Mouse (Mus musculus) limb, embryonic 10.5 days (tissue): ENCODE data around the gene Slc8a1. TPM values are rescaled to one million over a fixed set of nuclear protein-coding genes. Genes with fewer than 3 reads are reported as not detected.

Source experiments
- DNase-seq: peaks from one replicate; pipeline ENCODE4 v3.0.0-alpha.2; 2017; ENCODE audit warnings: low spot score
- H3K27ac ChIP-seq: fragments of 300-500 bp; sonication (generic); 2 replicates; pipeline ENCODE4 v1.5.1; 2016; ENCODE audit warnings: mild to moderate bottlenecking
- H3K27me3 ChIP-seq: fragments of 300-500 bp; sonication (generic); 2 replicates; pipeline ENCODE4 v1.6.1; 2016; ENCODE audit warnings: low read depth, mild to moderate bottlenecking; ENCODE audit not compliant: poor library complexity, severe bottlenecking
- H3K36me3 ChIP-seq: fragments of 300-500 bp; sonication (generic); 2 replicates; pipeline ENCODE4 v1.6.1; 2016; ENCODE audit warnings: mild to moderate bottlenecking, moderate library complexity
- H3K4me1 ChIP-seq: fragments of 300-500 bp; sonication (generic); 2 replicates; pipeline ENCODE4 v1.6.1; 2016
- H3K4me3 ChIP-seq: fragments of 300-500 bp; sonication (generic); 2 replicates; pipeline ENCODE4 v1.5.1; 2016; ENCODE audit warnings: mild to moderate bottlenecking, moderate library complexity
- H3K9me3 ChIP-seq: fragments of 300-500 bp; sonication (generic); replicated peaks from 2 replicates; pipeline ENCODE4 v1.6.1; 2016; ENCODE audit warnings: mild to moderate bottlenecking
- WGBS: fragments of 180-500 bp; shearing (Covaris S2); methylation state at CpG from one replicate; pipeline ENCODE4 v1.1.7; 2016; 5-methylcytosine and 5-hydroxymethylcytosine counted together
- polyA plus RNA-seq: library from polyadenylated mRNA; unstranded; fragments of >200 nt; fragmentation: Nextera tagmentation; extraction: Ambion mirVana; gene quantifications from 2 replicates; pipeline ENCODE4 v1.2.1, GENCODE M21; 2016

Slc8a1 gene
- polyA plus RNA-seq, 1 experiment from 2014 or later, result 3.0 TPM

GRCm38 (mm10) chr17:81703258-81703657, 34.9 kb downstream of the Slc8a1 start:
- Histone ChIP-seq H3K4me3 (no peak overlapping the region), H3K36me3 (no peaks in the 10 kb centered on the region), H3K27me3 (no peaks in the 10 kb centered on the region), H3K27ac (no peak overlapping the region), H3K9me3 (no peaks in the 10 kb centered on the region), H3K4me1 (peaks cover 11% of the 10 kb centered on the region)
- DNase-seq, result no peak
- WGBS, result 85% methylated on average over 2 of the region's 2 CpGs

- H3K4me1 ChIP-seq, result peaks cover 11% of the 10 kb centered on the region
- H3K9me3 ChIP-seq, result no peaks in the 10 kb centered on the region
- no peaks in the 10 kb centered on the region for H3K36me3 ChIP-seq
- H3K4me3 ChIP-seq, result no peak overlapping the region
- no peak for DNase-seq
- no peaks in the 10 kb centered on the region for H3K27me3 ChIP-seq
- 79% methylated on average over 4 of the region's 4 CpGs for WGBS
- no peak overlapping the region for H3K27ac ChIP-seq
Observed at GRCm38 (mm10) chr17:81701701-81702100, 36.5 kb downstream of the Slc8a1 start.

DNA sequence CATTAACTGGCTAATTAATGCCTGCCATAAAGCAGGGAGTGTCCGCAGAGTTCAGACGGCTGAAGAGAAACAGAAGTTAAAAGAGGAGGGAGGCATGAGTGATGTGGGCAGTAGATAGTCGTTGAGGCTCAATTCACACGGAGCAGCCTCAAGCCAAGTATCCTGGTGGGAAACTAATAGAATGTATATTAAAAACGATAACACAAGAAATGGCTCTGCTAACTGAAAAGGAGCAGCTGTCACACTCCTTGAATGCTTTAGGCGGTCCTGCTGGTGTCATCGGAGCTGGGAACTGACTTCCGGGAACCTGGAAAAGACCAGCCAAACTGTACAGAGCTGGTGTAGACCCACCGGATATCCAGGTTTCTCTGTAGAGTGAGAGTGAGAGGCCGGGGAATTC, 39.4 kb downstream of the Slc8a1 start:
- DNase-seq, result no peak
- Histone ChIP-seq H3K27me3 (no peaks in the 10 kb centered on the region), H3K9me3 (no peaks in the 10 kb centered on the region), H3K36me3 (no peaks in the 10 kb centered on the region), H3K27ac (no peak overlapping the region), H3K4me1 (peaks cover 11% of the 10 kb centered on the region), H3K4me3 (no peak overlapping the region)
- 48% methylated on average over 10 of the region's 10 CpGs for WGBS

DNA sequence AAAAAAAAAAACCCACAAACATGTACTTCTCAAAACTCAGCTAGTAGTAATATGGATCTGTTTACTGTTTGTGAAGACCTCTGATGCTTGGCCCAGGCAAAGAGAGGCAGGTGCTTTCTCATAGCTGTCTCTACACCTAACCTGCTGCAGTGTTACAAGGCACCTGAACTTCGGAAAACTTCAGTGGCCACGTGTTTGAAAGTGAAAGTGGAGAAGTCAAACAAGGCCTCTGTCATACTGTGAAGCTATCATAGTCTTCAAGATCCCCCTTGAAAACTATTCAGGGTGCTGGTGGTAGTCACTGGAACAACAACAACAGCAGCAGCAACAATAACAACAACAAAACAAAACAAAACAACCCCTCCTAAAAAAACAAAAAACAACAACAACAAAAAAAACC, 40.5 kb downstream of the Slc8a1 start:
- Histone ChIP-seq H3K27me3 (no peaks in the 10 kb centered on the region), H3K9me3 (no peaks in the 10 kb centered on the region), H3K4me3 (no peak overlapping the region), H3K27ac (no peak overlapping the region), H3K36me3 (no peaks in the 10 kb centered on the region), H3K4me1 (peaks cover 11% of the 10 kb centered on the region)
- 66% methylated on average over 2 of the region's 2 CpGs for WGBS
- DNase-seq, result no peak

DNA sequence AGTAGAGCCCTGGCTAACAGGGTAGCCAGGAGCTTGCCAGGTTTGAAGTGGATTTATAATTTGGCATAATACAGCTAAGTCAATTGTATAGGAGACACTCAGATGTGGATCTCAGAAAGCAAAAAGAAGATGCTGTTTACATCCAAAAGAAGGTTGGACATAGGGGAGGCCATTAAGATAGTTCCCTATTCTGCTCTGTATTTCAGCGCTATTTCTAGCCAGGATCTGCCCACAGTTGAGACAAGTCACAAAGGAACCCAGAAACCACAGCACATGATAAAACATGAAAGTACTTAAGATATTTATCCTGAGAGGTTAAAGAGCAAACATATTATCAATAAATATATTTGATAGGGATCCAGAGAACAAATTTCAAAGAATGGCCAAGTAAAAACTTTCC, 43.2 kb downstream of the Slc8a1 start:
- no peaks in the 10 kb centered on the region for H3K27me3 ChIP-seq
- H3K4me1 ChIP-seq, result peaks cover 11% of the 10 kb centered on the region
- H3K27ac ChIP-seq, result no peak overlapping the region
- no peaks in the 10 kb centered on the region for H3K9me3 ChIP-seq
- no peak overlapping the region for H3K4me3 ChIP-seq
- WGBS, result 98% methylated on average over 1 of the region's 1 CpGs
- H3K36me3 ChIP-seq, result no peaks in the 10 kb centered on the region
- DNase-seq, result no peak

- H3K27me3 ChIP-seq, result no peaks in the 10 kb centered on the region
- no peaks in the 10 kb centered on the region for H3K36me3 ChIP-seq
- no peak overlapping the region for H3K27ac ChIP-seq
- no peak overlapping the region for H3K4me3 ChIP-seq
- no peaks in the 10 kb centered on the region for H3K9me3 ChIP-seq
- H3K4me1 ChIP-seq, result no peaks in the 10 kb centered on the region
- no peak for DNase-seq
Observed at GRCm38 (mm10) chr17:81679616-81680015, 58.6 kb downstream of the Slc8a1 start.

GRCm38 (mm10) chr17:81677450-81677849, 60.7 kb downstream of the Slc8a1 start:
- H3K4me3 ChIP-seq, result no peak overlapping the region
- WGBS, result 91% methylated on average over 2 of the region's 2 CpGs
- no peaks in the 10 kb centered on the region for H3K9me3 ChIP-seq
- H3K4me1 ChIP-seq, result no peaks in the 10 kb centered on the region
- no peak for DNase-seq
- no peaks in the 10 kb centered on the region for H3K36me3 ChIP-seq
- H3K27me3 ChIP-seq, result peaks cover 13% of the 10 kb centered on the region
- H3K27ac ChIP-seq, result no peak overlapping the region

GRCm38 (mm10) chr17:81676203-81676602, 62.0 kb downstream of the Slc8a1 start:
- no peaks in the 10 kb centered on the region for H3K36me3 ChIP-seq
- DNase-seq, result no peak
- WGBS, result 62% methylated on average over 3 of the region's 3 CpGs
- no peaks in the 10 kb centered on the region for H3K9me3 ChIP-seq
- H3K4me1 ChIP-seq, result peaks cover 9% of the 10 kb centered on the region
- H3K4me3 ChIP-seq, result no peak overlapping the region
- H3K27me3 ChIP-seq, result peaks cover 25% of the 10 kb centered on the region
- no peak overlapping the region for H3K27ac ChIP-seq

GRCm38 (mm10) chr17:81671245-81671644, 66.9 kb downstream of the Slc8a1 start:
- H3K4me1 ChIP-seq, result peaks cover 35% of the 10 kb centered on the region
- H3K27ac ChIP-seq, result no peak overlapping the region
- H3K4me3 ChIP-seq, result no peak overlapping the region
- DNase-seq, result peak; percentile 43
- no peaks in the 10 kb centered on the region for H3K36me3 ChIP-seq
- WGBS, result 6% methylated on average over 5 of the region's 5 CpGs
- H3K27me3 ChIP-seq, result peaks cover 31% of the 10 kb centered on the region
- H3K9me3 ChIP-seq, result no peaks in the 10 kb centered on the region

DNA sequence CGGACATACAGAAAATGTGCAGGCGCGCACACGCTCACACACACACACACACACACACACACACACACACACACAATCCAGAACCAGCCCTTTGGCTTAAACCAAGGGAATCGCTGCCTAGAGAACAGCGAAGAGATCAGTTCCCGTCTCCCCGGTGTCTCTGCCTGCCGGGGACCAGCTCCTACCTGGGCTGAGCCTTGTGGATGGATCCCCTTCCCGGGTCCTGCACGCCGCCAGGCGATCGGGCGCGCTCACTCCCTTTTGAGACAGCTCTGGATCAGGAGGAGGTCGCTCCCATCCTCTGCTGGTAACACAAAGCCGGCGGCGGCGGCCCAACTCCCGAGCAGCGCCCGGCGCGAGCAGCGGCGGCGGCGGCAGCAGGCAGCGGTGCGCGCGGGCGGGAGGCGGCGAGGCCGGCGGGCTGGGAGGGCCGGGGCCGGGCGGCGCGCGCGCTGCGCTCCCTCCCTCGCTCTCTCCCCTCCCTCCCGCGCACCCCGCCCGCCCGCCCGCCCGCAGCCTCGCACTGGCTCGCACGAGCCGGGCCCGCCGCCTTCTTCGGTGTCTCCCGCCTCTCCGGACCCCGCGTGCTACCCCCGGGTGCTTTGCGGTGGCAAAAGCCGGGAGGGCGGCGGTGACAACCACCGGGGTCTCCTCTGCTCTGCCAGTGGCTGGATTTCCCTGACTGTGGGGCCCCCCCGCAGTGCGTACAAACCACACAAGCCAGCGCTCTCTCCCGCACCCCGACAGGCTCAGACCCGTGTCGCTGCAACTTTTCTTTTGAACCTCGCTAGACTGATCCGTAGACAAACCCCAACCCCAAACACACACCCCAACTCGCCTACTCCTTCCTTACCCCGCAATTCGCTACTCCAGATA, 68.1 kb downstream of the Slc8a1 start:
- Histone ChIP-seq H3K4me1 (peaks cover 35% of the 10 kb centered on the region), H3K9me3 (no peaks in the 10 kb centered on the region), H3K27me3 (peaks cover 31% of the 10 kb centered on the region), H3K27ac (peak overlapping the region; percentile 94), H3K4me3 (peak overlapping the region; percentile 80), H3K36me3 (no peaks in the 10 kb centered on the region)
- DNase-seq, result peak; percentile 79
- 1% methylated on average over 68 of the region's 84 CpGs for WGBS

DNA sequence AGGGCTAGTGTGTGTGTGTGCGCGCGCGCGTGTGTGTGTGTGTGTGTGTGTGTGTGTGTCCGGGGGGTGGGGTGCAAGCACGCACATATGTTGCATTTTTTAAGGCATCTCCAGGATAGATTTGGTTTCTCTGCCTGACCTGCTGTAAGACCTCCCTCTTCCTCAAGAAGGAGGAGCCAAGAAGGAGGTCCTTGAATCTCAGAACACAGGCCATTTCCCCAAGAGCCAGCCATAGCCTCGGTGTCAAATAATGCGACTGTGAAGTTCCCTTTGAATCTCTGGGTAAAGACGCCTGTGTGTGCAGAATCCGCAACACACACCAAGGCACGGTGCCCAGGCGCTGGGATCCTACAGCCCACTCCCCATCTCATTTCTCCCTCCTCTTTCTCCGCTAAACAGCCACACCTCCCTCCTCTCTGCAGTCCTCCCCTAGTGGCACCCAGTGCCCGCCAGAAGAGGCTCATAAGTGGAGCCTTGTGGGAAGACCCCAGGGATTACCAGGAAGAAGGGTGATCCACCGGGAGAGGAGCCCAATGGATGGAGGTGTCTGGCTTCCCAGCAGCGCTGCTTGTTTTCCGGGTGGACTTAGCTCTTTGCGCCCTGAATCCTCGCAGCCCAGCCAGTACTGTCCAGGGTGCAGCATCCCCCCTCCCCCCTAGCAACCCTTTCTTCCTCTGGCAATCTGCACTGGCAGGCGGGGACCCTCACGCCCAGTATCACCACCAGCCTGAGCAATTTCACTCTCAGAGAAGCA, 68.9 kb downstream of the Slc8a1 start:
- Histone ChIP-seq H3K27me3 (peaks cover 31% of the 10 kb centered on the region), H3K27ac (peak overlapping the region; percentile 94), H3K4me3 (peak overlapping the region; percentile 80), H3K4me1 (peaks cover 35% of the 10 kb centered on the region), H3K36me3 (no peaks in the 10 kb centered on the region), H3K9me3 (no peaks in the 10 kb centered on the region)
- DNase-seq, result peak; percentile 75
- WGBS, result 1% methylated on average over 22 of the region's 22 CpGs

DNA sequence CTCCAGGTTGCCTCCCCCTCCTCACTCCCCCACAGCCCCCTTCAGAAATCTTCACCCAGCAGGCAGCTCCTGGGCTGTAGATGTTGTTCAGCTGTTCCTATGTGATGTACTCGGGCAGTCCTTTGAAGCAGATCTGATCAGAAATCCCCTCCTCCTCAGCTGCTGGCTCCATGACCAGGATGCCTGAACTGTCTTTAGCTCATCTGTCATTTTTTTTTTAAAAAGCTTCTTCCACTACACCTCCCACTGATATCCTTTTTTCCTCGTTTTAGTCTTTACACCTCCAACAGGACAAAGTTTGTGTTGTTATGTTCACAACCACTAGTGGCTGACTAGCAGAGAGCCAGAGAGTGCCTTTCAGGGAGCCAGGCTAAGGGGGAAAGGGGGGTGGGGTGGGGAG, 69.7 kb downstream of the Slc8a1 start:
- H3K9me3 ChIP-seq, result no peaks in the 10 kb centered on the region
- H3K36me3 ChIP-seq, result no peaks in the 10 kb centered on the region
- no peak for DNase-seq
- peak overlapping the region; percentile 94; the same call in 1 of the 2 replicates for H3K27ac ChIP-seq
- H3K4me3 ChIP-seq, result peak overlapping the region; percentile 80
- WGBS, result 6% methylated on average over 2 of the region's 2 CpGs
- peaks cover 35% of the 10 kb centered on the region for H3K4me1 ChIP-seq
- H3K27me3 ChIP-seq, result peaks cover 29% of the 10 kb centered on the region

- Histone ChIP-seq H3K4me1 (peaks cover 35% of the 10 kb centered on the region), H3K36me3 (no peaks in the 10 kb centered on the region), H3K9me3 (no peaks in the 10 kb centered on the region), H3K27ac (no peak overlapping the region), H3K27me3 (peaks cover 23% of the 10 kb centered on the region), H3K4me3 (0 out of 2 replicates have a peak overlapping the region, but pooled peaks have one; percentile 80)
- no peak for DNase-seq
- WGBS, result 88% methylated on average over 2 of the region's 2 CpGs
Observed at GRCm38 (mm10) chr17:81667935-81668334, 70.2 kb downstream of the Slc8a1 start.
